Mouse (Mus musculus) intestine, postnatal 0 days (tissue): Measurements from ENCODE around the gene Kcna10. TPM values are rescaled to one million over a fixed set of nuclear protein-coding genes. Genes with fewer than 3 reads are reported as not detected.

ENCODE experiments used
- ATAC-seq: fragments of 200-750 bp; cut with Nextera tagmentation; 2 replicates; pipeline ENCODE4 v1.8.0; 2017; ENCODE audit warnings: mild to moderate bottlenecking, moderate TSS enrichment, moderate library complexity
- H3K27ac ChIP-seq: fragments of 300-500 bp; sonication (generic); 2 replicates; pipeline ENCODE4 v1.5.1; 2014; ENCODE audit warnings: mild to moderate bottlenecking, low read depth, low read length, moderate library complexity
- H3K27me3 ChIP-seq: fragments of 300-500 bp; sonication (generic); replicated peaks from 2 replicates; pipeline ENCODE4 v1.6.1; 2014; ENCODE audit warnings: low read length, mixed read lengths; ENCODE audit not compliant: control insufficient read depth, insufficient read depth
- H3K36me3 ChIP-seq: fragments of 300-500 bp; sonication (generic); 2 replicates; pipeline ENCODE4 v1.6.1; 2014; ENCODE audit warnings: mild to moderate bottlenecking, moderate library complexity; ENCODE audit not compliant: control insufficient read depth, insufficient read depth
- H3K4me1 ChIP-seq: fragments of 300-500 bp; sonication (generic); replicated peaks from 2 replicates; pipeline ENCODE4 v1.6.1; 2014; ENCODE audit warnings: antibody characterized with exemption, low read length, mixed read lengths; ENCODE audit not compliant: control insufficient read depth, insufficient read depth
- H3K4me2 ChIP-seq: fragments of 300-500 bp; sonication (generic); replicated peaks from 2 replicates; pipeline ENCODE4 v1.6.1; 2014; ENCODE audit warnings: low read depth, mild to moderate bottlenecking, moderate library complexity
- H3K4me3 ChIP-seq: fragments of 300-500 bp; sonication (generic); 2 replicates; pipeline ENCODE4 v1.5.1; 2014; ENCODE audit warnings: low read depth, low read length
- H3K9ac ChIP-seq: fragments of 300-500 bp; sonication (generic); 2 replicates; pipeline ENCODE4 v1.6.1; 2014; ENCODE audit warnings: mild to moderate bottlenecking, low read depth, low read length
- H3K9me3 ChIP-seq: fragments of 300-500 bp; sonication (generic); 2 replicates; pipeline ENCODE4 v1.6.1; 2016; ENCODE audit warnings: mixed run types; ENCODE audit not compliant: control insufficient read depth
- CTCF ChIP-seq: sonication (generic); IDR thresholded peaks from 2 replicates; pipeline ENCODE4 v1.5.1; 2016; ENCODE audit warnings: low read depth, mild to moderate bottlenecking, control low read depth, antibody characterized with exemption, moderate library complexity
- WGBS: fragments of 180-500 bp; shearing (Covaris S2); extraction: QIAGEN DNeasy Blood & Tissue Kit; methylation state at CpG from one replicate; pipeline ENCODE4 v1.1.7; 2014; 5-methylcytosine and 5-hydroxymethylcytosine counted together
- polyA plus RNA-seq: library from polyadenylated mRNA; unstranded; fragments of >200 nt; fragmentation: Nextera tagmentation; extraction: Ambion mirVana; gene quantifications from 2 replicates; pipeline ENCODE4 v1.2.1, GENCODE M21; 2015

Kcna10 gene
- polyA plus RNA-seq, 1 experiment from 2014 or later = not detected

DNA sequence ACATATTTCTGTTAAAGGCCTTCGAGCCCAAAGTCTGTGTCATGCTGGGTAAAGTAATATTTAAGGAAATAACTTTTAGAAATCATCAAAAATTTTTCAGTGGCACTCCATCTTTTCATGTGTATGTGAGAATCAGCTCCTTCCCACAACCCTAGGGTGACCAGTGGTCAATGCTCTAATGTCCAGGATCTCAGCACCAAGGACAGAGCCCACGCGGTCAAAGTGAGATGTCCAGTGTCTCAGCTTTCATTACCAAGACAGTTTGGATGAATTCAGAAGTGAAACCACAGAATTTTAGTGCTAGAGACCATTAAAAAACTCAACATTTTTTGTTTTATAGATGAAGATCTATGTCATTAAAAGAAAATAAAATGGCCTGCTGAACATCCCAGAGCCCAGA is 10.9 kb upstream of the Kcna10 start:
- no peaks in the 10 kb centered on the region for H3K4me1 ChIP-seq
- H3K4me2 ChIP-seq = no peak overlapping the region
- WGBS = 81% methylated on average over 3 of the region's 3 CpGs
- no peak for ATAC-seq
- no peak overlapping the region for H3K4me3 ChIP-seq
- H3K36me3 ChIP-seq = no peaks in the 10 kb centered on the region
- no peaks in the 10 kb centered on the region for H3K27me3 ChIP-seq
- H3K9ac ChIP-seq = no peak overlapping the region
- H3K27ac ChIP-seq = no peak overlapping the region
- H3K9me3 ChIP-seq = no peaks in the 10 kb centered on the region
- TF ChIP-seq CTCF = no peak

DNA sequence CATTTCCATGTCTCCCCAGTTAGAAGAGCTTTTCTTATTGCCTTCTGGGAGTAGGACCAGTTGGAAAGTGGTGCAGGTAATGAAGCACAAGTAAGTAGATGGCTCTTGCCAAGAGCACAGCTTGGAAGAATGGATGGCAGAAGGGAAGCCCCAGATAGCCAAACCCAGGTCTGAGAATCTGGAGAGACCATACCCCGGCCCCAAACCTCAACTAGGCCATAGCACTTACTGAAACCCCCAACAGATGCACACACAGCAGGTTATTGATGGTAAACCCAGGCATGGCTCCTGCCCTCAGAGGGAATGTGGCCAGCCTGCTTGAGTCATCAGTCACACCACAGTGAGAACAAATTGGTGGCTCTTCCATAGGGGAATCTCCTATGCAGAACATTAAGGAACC is 10.3 kb upstream of the Kcna10 start:
- no peak for ATAC-seq
- Histone ChIP-seq H3K27ac (no peak overlapping the region), H3K9me3 (no peaks in the 10 kb centered on the region), H3K27me3 (no peaks in the 10 kb centered on the region), H3K4me2 (no peak overlapping the region), H3K4me1 (no peaks in the 10 kb centered on the region), H3K4me3 (no peak overlapping the region), H3K9ac (no peak overlapping the region), H3K36me3 (no peaks in the 10 kb centered on the region)
- TF ChIP-seq CTCF = no peak
- WGBS = 68% methylated on average over 1 of the region's 1 CpGs

DNA sequence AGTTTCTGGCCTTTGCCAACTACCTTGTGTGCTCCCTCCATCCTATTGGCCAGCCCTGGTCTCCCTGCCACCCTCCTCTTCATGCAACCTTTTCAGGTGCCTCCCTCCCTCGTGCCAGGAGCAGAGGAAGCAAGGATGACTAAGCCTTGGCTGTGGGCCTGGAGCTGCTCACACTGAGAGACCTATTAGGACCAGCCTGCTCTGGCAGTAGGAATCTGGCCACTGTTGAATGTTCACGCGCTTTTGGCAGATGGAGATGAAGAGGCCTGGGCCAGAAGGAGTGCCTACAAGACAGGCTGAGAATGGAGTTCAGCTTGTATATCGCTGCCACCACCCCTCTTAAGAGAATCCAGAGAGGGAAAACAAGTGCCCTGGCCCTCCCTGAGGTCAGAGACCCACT is 7.4 kb upstream of the Kcna10 start:
- 71% methylated on average over 4 of the region's 4 CpGs for WGBS

DNA sequence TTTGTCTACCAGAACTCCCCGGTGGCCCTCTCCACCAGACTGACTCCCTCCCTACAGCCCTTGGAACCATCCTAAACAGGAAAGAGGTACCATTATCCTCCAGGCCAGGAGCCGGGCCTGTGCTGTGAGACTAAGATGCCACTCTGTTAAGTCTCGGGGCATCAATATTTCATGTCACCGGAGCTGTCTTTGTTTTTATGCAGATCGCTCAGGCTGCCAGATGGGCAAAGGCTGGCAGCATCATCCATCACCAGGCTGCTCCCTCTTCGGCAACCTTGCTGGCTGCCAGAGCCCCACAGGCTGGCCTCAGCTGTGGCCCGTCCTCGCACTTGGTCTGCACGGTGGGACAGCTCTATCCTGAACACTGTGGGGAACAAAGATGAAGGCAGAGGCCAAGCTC is 6.4 kb upstream of the Kcna10 start:
- Histone ChIP-seq H3K27ac (no peak overlapping the region), H3K9me3 (no peaks in the 10 kb centered on the region), H3K36me3 (no peaks in the 10 kb centered on the region), H3K4me3 (no peak overlapping the region), H3K9ac (no peak overlapping the region), H3K4me2 (no peak overlapping the region), H3K27me3 (no peaks in the 10 kb centered on the region), H3K4me1 (no peaks in the 10 kb centered on the region)
- no peak for ATAC-seq
- no peak for TF ChIP-seq CTCF
- WGBS = 67% methylated on average over 9 of the region's 9 CpGs

More for the DNA sequence above, 7.4 kb upstream of the Kcna10 start:
- H3K4me3 ChIP-seq = no peak overlapping the region
- TF ChIP-seq CTCF = no peak
- no peak overlapping the region for H3K27ac ChIP-seq
- no peaks in the 10 kb centered on the region for H3K4me1 ChIP-seq
- ATAC-seq = no peak
- no peaks in the 10 kb centered on the region for H3K9me3 ChIP-seq
- no peaks in the 10 kb centered on the region for H3K36me3 ChIP-seq
- no peak overlapping the region for H3K4me2 ChIP-seq
- H3K9ac ChIP-seq = no peak overlapping the region
- no peaks in the 10 kb centered on the region for H3K27me3 ChIP-seq

DNA sequence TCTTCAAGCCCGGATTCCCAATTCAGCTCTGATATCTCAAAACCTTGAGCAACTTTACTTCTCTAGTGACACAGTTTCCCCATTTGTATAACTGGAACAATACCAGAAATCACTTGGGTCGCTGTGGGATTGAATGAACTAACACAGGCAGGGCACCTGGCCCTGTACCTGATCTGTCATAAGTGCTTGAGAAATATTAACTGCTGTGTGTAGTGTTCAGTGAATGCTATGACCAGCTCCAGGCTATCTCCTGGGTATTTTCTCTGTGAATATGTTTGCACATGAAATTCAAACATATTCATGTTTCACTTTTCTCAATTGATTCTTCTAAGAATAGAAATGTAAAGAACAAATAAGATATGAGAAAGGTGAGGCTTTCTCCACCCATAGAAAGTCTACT is 2.0 kb upstream of the Kcna10 start:
- no peak for ATAC-seq
- H3K27me3 ChIP-seq = no peaks in the 10 kb centered on the region
- no peak overlapping the region for H3K27ac ChIP-seq
- no peaks in the 10 kb centered on the region for H3K4me1 ChIP-seq
- 69% methylated on average over 2 of the region's 2 CpGs for WGBS
- H3K9ac ChIP-seq = no peak overlapping the region
- H3K9me3 ChIP-seq = no peaks in the 10 kb centered on the region
- no peak for TF ChIP-seq CTCF
- no peak overlapping the region for H3K4me3 ChIP-seq
- no peaks in the 10 kb centered on the region for H3K36me3 ChIP-seq
- H3K4me2 ChIP-seq = no peak overlapping the region

DNA sequence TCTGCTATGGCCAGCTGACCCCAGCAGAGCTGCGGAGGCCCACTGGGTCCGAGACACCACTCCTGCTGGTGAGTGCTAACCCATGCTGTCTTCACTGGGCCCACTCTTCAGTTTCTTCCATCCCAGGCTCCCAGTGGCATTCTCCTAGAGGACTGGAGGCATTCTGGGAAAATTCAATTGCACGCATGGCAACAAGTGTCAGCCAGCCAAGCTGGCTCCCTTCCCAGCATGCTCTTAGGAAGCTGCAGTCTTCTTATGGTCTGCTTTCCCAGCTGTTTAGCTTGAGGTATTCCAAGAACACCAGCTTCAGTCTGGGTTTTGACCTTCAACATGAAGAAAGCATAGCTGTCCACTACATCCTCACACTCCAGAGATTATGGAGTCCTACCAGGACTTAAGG is 322 bp downstream of the Kcna10 start:
- Histone ChIP-seq H3K36me3 (no peaks in the 10 kb centered on the region), H3K27ac (no peak overlapping the region), H3K4me3 (no peak overlapping the region), H3K9ac (no peak overlapping the region), H3K27me3 (no peaks in the 10 kb centered on the region), H3K4me2 (no peak overlapping the region), H3K4me1 (no peaks in the 10 kb centered on the region), H3K9me3 (no peaks in the 10 kb centered on the region)
- ATAC-seq = no peak
- no peak for TF ChIP-seq CTCF
- 75% methylated on average over 3 of the region's 3 CpGs for WGBS

DNA sequence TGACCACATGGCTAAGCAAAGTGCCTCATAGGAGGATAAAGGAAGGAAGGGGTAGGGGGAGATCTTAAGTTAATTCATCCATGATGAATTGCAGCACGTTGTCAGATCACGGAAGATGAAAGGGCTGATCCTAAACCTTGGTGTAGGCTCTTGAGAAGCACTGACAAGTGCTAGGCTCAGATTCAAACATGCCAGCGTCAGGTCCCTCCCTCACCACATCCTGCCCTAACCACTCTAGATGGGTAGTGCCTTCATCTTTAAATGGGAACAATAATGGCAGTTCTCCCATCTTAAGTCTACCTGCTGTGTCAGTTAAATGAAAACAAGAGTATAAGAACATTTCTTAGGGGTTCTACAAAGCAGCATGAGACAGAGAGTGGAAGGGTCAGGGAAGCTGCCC is 2.7 kb downstream of the Kcna10 start:
- Histone ChIP-seq H3K4me3 (no peak overlapping the region), H3K4me2 (no peak overlapping the region), H3K36me3 (no peaks in the 10 kb centered on the region), H3K9ac (no peak overlapping the region), H3K4me1 (no peaks in the 10 kb centered on the region), H3K27me3 (no peaks in the 10 kb centered on the region), H3K27ac (no peak overlapping the region), H3K9me3 (no peaks in the 10 kb centered on the region)
- ATAC-seq = no peak
- 62% methylated on average over 3 of the region's 3 CpGs for WGBS
- no peak for TF ChIP-seq CTCF
